Mouse (Mus musculus): Measurements from ENCODE around the gene Tgm4.
A peak's percentile ranks its signal among the peaks of the same experiment; 100 is the strongest.

Tgm4 gene

GRCm38 (mm10) chr9:123034426-123034825, at the start of gene Tgm4:
Gene Tgm4, plus strand, starts transcription at chr9:123034726.
- no peak for DNase-seq (ENCODE audit: low read depth, low spot score)

- DNase-seq (ENCODE audit: low read depth, low spot score): no peak
Observed at GRCm38 (mm10) chr9:122998406-122999192, 35.9 kb upstream of the Tgm4 start.

GRCm38 (mm10) chr9:122999193-122999586, 35.3 kb upstream of the Tgm4 start:
- DNase-seq (ENCODE audit: low read depth, low spot score): no peak

- no peak for DNase-seq (ENCODE audit: low read depth, low spot score)
Observed at GRCm38 (mm10) chr9:123004718-123005117, 29.8 kb upstream of the Tgm4 start.

- DNase-seq (ENCODE audit: low read depth, low spot score): peak; percentile 11
Observed at GRCm38 (mm10) chr9:123006071-123006470, 28.5 kb upstream of the Tgm4 start.

- peak; percentile 85 for DNase-seq (ENCODE audit: low read depth, low spot score)
Observed at GRCm38 (mm10) chr9:123020995-123021631, 13.4 kb upstream of the Tgm4 start, which contains the start of gene Tmem42. Gene Tmem42, plus strand, starts transcription at chr9:123021326.

- peak; percentile 46 for DNase-seq (ENCODE audit: low read depth, low spot score)
Observed at GRCm38 (mm10) chr9:123021636-123022379, 12.7 kb upstream of the Tgm4 start.

GRCm38 (mm10) chr9:123024201-123024600, 10.3 kb upstream of the Tgm4 start:
- DNase-seq (ENCODE audit: low read depth, low spot score): no peak

- DNase-seq (ENCODE audit: low read depth, low spot score): no peak
Observed at GRCm38 (mm10) chr9:123031496-123032246, 2.9 kb upstream of the Tgm4 start.

GRCm38 (mm10) chr9:123047665-123048064, 13.1 kb downstream of the Tgm4 start:
- no peak for DNase-seq (ENCODE audit: low read depth, low spot score)

- DNase-seq (ENCODE audit: low read depth, low spot score): no peak
Observed at GRCm38 (mm10) chr9:123058724-123059292, 24.3 kb downstream of the Tgm4 start.

GRCm38 (mm10) chr9:123060172-123060571, 25.6 kb downstream of the Tgm4 start:
- no peak for DNase-seq (ENCODE audit: low read depth, low spot score)

- no peak for DNase-seq (ENCODE audit: low read depth, low spot score)
Observed at GRCm38 (mm10) chr9:123079149-123079548, 44.6 kb downstream of the Tgm4 start.

- DNase-seq (ENCODE audit: low read depth, low spot score): no peak
Observed at GRCm38 (mm10) chr9:123080355-123080754, 45.8 kb downstream of the Tgm4 start.

- no peak for DNase-seq (ENCODE audit: low read depth, low spot score)
Observed at GRCm38 (mm10) chr9:123080796-123081195, 46.3 kb downstream of the Tgm4 start.

- no peak for DNase-seq (ENCODE audit: low read depth, low spot score)
Observed at GRCm38 (mm10) chr9:123085373-123085772, 50.8 kb downstream of the Tgm4 start.

GRCm38 (mm10) chr9:123087558-123087957, 53.0 kb downstream of the Tgm4 start:
- DNase-seq (ENCODE audit: low read depth, low spot score): no peak

GRCm38 (mm10) chr9:123090844-123091243, 56.3 kb downstream of the Tgm4 start:
- no peak for DNase-seq (ENCODE audit: low read depth, low spot score)

GRCm38 (mm10) chr9:123099631-123100455, 65.3 kb downstream of the Tgm4 start:
- no peak for DNase-seq (ENCODE audit: low read depth, low spot score)

- no peak for DNase-seq (ENCODE audit: low read depth, low spot score)
Observed at GRCm38 (mm10) chr9:123103425-123103824, 68.9 kb downstream of the Tgm4 start.
